Mouse (Mus musculus) ES-E14 (cell line): ENCODE results near the gene H1foo. TPM values are rescaled to one million over a fixed set of nuclear protein-coding genes. Genes with fewer than 3 reads are reported as not detected.
A peak's percentile ranks its signal among the peaks of the same experiment; 100 is the strongest.

Experiments
- DNase-seq: peaks from one replicate; pipeline ENCODE4 v3.0.0-alpha.2; 2013; ENCODE audit warnings: low read depth, low spot score
- H3K27ac ChIP-seq: 2 replicates; pipeline ENCODE4 v1.5.1; 2012; ENCODE audit warnings: low read depth, mild to moderate bottlenecking, low read length, moderate library complexity, mixed read lengths; ENCODE audit not compliant: poor library complexity, insufficient read depth, severe bottlenecking
- H3K36me3 ChIP-seq: 2 replicates; pipeline ENCODE4 v1.6.1; 2012; ENCODE audit warnings: mild to moderate bottlenecking, low read length, moderate library complexity, mixed read lengths; ENCODE audit not compliant: control insufficient read depth, poor library complexity, insufficient read depth, severe bottlenecking
- H3K4me1 ChIP-seq, 2 experiments: fragments of 150-350 bp in 1 of 2; sonication (generic) in 1 of 2; 2 replicates each; pipeline ENCODE4 v1.6.1; 2012; ENCODE audit warnings: low read length in 2 of 2, mild to moderate bottlenecking in 1 of 2, mixed read lengths in 1 of 2; ENCODE audit not compliant: control insufficient read depth in 2 of 2, insufficient read depth in 2 of 2, poor library complexity in 1 of 2
- H3K4me3 ChIP-seq, 2 experiments: fragments of 150-350 bp in 1 of 2; sonication (generic) in 1 of 2; 2 replicates each; pipeline ENCODE4 v1.5.1; 2012; ENCODE audit warnings: low read length in 2 of 2, low read depth in 1 of 2, mild to moderate bottlenecking in 1 of 2, mixed read lengths in 1 of 2; ENCODE audit not compliant: insufficient read depth in 1 of 2, poor library complexity in 1 of 2, severe bottlenecking in 1 of 2
- H3K9ac ChIP-seq: 2 replicates; pipeline ENCODE4 v1.6.1; 2012; ENCODE audit warnings: low read depth, mild to moderate bottlenecking, low read length, mixed read lengths; ENCODE audit not compliant: poor library complexity, insufficient read depth, severe bottlenecking
- H3K9me3 ChIP-seq: fragments of 150-350 bp; sonication (generic); 2 replicates; pipeline ENCODE4 v1.6.1; 2012; ENCODE audit warnings: low read depth, mild to moderate bottlenecking, low read length; ENCODE audit not compliant: control insufficient read depth, insufficient read depth
- CHD2 ChIP-seq: IDR thresholded peaks from 2 replicates; pipeline ENCODE4 v1.6.1; 2014; ENCODE audit warnings: mild to moderate bottlenecking, low read depth, low read length, inconsistent platforms
- HCFC1 ChIP-seq: IDR thresholded peaks from 2 replicates; pipeline ENCODE4 v1.6.1; 2012; ENCODE audit warnings: low read length, inconsistent platforms, borderline replicate concordance; ENCODE audit not compliant: insufficient read depth
- MAFK ChIP-seq: IDR thresholded peaks from 2 replicates; pipeline ENCODE4 v1.6.1; 2014; ENCODE audit warnings: mild to moderate bottlenecking, low read depth, low read length, inconsistent platforms; ENCODE audit not compliant: insufficient read depth
- ZC3H11A ChIP-seq: IDR thresholded peaks from 2 replicates; pipeline ENCODE4 v1.6.1; 2012; ENCODE audit warnings: low read depth, mild to moderate bottlenecking, inconsistent platforms, low read length, borderline replicate concordance
- ZNF384 ChIP-seq: IDR thresholded peaks from 2 replicates; pipeline ENCODE4 v1.6.1; 2012; ENCODE audit warnings: low read depth, low read length, inconsistent platforms
- in situ Hi-C, 2 experiments: fragments of 600-800 bp; cut with MboI; formaldehyde crosslinking; loops; one replicate each; pipeline ENCODE4 v1.15.1; 2025; ENCODE audit warnings: low sequenced_read_pairs in 2 of 2, inconsistent platforms in 1 of 2; ENCODE audit not compliant: unreplicated experiment in 2 of 2
- total RNA-seq: library from RNA; depleted of rRNA; stranded (reverse); fragments of 300-350 nt; gene quantifications from 2 replicates; pipeline ENCODE4 v1.2.3, GENCODE M21; 2012; rRNA removed

H1foo gene
- total RNA-seq: not detected in 2 replicates

- H3K27ac ChIP-seq: no peak within 1 kb of the TSS
- in situ Hi-C loops: no loop called here
- peaks cover 0 to 4% of the 10 kb centered on the region in 2 experiments; a peak in 1 of 4 replicates for H3K4me1 ChIP-seq
- no peak within 1 kb of the TSS for H3K4me3 ChIP-seq
- no peaks in the 10 kb centered on the region for H3K9me3 ChIP-seq
- H3K9ac ChIP-seq: 0 out of 2 replicates have a peak within 1 kb of the TSS, but pooled peaks have one; percentile 0
- TF ChIP-seq CHD2 (no peak), HCFC1 (no peak), ZC3H11A (no peak), ZNF384 (no peak), MAFK (no peak)
- DNase-seq: no peak
- no peaks in the 10 kb centered on the region for H3K36me3 ChIP-seq
Measured at GRCm38 (mm10) chr6:115944638-115945037, at the start of gene H1foo. H1foo (plus strand) TSS chr6:115944938.

GRCm38 (mm10) chr6:115896346-115896745 is 48.4 kb upstream of the H1foo start:
- in situ Hi-C loops: no loop called here
- Histone ChIP-seq H3K4me1 (no peaks in the 10 kb centered on the region), H3K36me3 (peaks cover 6% of the 10 kb centered on the region; the same call in 1 of the 2 replicates), H3K27ac (no peak overlapping the region), H3K9me3 (no peaks in the 10 kb centered on the region), H3K4me3 (no peak overlapping the region), H3K9ac (no peak overlapping the region)
- no peak for DNase-seq
- TF ChIP-seq MAFK: no peak
- no peak for TF ChIP-seq CHD2
- TF ChIP-seq ZNF384: no peak
- no peak for TF ChIP-seq ZC3H11A
- TF ChIP-seq HCFC1: no peak

GRCm38 (mm10) chr6:115897117-115897516 is 47.6 kb upstream of the H1foo start:
- Histone ChIP-seq H3K4me3 (no peak overlapping the region), H3K9me3 (no peaks in the 10 kb centered on the region), H3K36me3 (0 out of 2 replicates have a peak, but pooled peaks cover 4% of the 10 kb centered on the region), H3K9ac (no peak overlapping the region), H3K4me1 (no peaks in the 10 kb centered on the region), H3K27ac (no peak overlapping the region)
- in situ Hi-C loops: no loop called here
- no peak for TF ChIP-seq HCFC1
- no peak for TF ChIP-seq ZC3H11A
- no peak for TF ChIP-seq MAFK
- TF ChIP-seq ZNF384: no peak
- TF ChIP-seq CHD2: no peak
- DNase-seq: no peak

- Histone ChIP-seq H3K9me3 (no peaks in the 10 kb centered on the region), H3K36me3 (0 out of 2 replicates have a peak, but pooled peaks cover 4% of the 10 kb centered on the region), H3K4me1 (no peaks in the 10 kb centered on the region), H3K27ac (no peak overlapping the region), H3K4me3 (no peak overlapping the region), H3K9ac (no peak overlapping the region)
- in situ Hi-C loops: no loop called here
- no peak for TF ChIP-seq HCFC1
- no peak for TF ChIP-seq CHD2
- TF ChIP-seq ZC3H11A: no peak
- TF ChIP-seq ZNF384: no peak
- TF ChIP-seq MAFK: no peak
- DNase-seq: no peak
Measured at GRCm38 (mm10) chr6:115897926-115898520, 46.7 kb upstream of the H1foo start.
